Mouse (Mus musculus): ENCODE data around the gene Pck1. TPM values are rescaled to one million over a fixed set of nuclear protein-coding genes. Genes with fewer than 3 reads are reported as not detected.

Pck1 gene
- polyA plus RNA-seq, 1 experiment from 2014 or later, result 3.0 TPM

- Histone ChIP-seq H3K4me3 (ENCODE audit: low read length) (no peak overlapping the region), H3K27me3 (ENCODE audit: control insufficient read depth, insufficient read depth, low read length) (peaks cover 13% of the 10 kb centered on the region; the same call in 1 of the 2 replicates), H3K27ac (ENCODE audit: low read depth, low read length) (no peak overlapping the region), H3K4me1 (ENCODE audit: control insufficient read depth, insufficient read depth, low read length) (no peaks in the 10 kb centered on the region), H3K9me3 (ENCODE audit: control insufficient read depth, low read length) (no peaks in the 10 kb centered on the region), H3K4me2 (replicated peaks; ENCODE audit: low read depth, low read length) (no peak overlapping the region), H3K36me3 (ENCODE audit: control insufficient read depth, insufficient read depth, low read length) (no peaks in the 10 kb centered on the region), H3K9ac (ENCODE audit: low read depth, low read length) (no peak overlapping the region)
- no peak for ATAC-seq (ENCODE audit: low FRiP score, low TSS enrichment)
- 34% methylated on average over 8 of the region's 8 CpGs for WGBS
Measured at GRCm38 (mm10) chr2:173187182-173187855, 34.5 kb downstream of the Pck1 start.

- no peak overlapping the region for H3K27ac ChIP-seq (ENCODE audit: low read depth, low read length)
- 87% methylated on average over 4 of the region's 4 CpGs for whole genome bisulfite sequencing
- no peaks in the 10 kb centered on the region for H3K9me3 ChIP-seq (ENCODE audit: control insufficient read depth, low read length)
- H3K4me2 ChIP-seq (replicated peaks; ENCODE audit: low read depth, low read length), result no peak overlapping the region
- no peak overlapping the region for H3K9ac ChIP-seq (ENCODE audit: low read depth, low read length)
- H3K36me3 ChIP-seq (ENCODE audit: control insufficient read depth, insufficient read depth, low read length), result no peaks in the 10 kb centered on the region
- no peaks in the 10 kb centered on the region for H3K4me1 ChIP-seq (ENCODE audit: control insufficient read depth, insufficient read depth, low read length)
- no peaks in the 10 kb centered on the region for H3K27me3 ChIP-seq (ENCODE audit: control insufficient read depth, insufficient read depth, low read length)
- no peak overlapping the region for H3K4me3 ChIP-seq (ENCODE audit: low read length)
- ATAC-seq (ENCODE audit: low FRiP score, low TSS enrichment), result no peak
Measured at GRCm38 (mm10) chr2:173194796-173195195, 41.9 kb downstream of the Pck1 start.

- H3K9me3 ChIP-seq (ENCODE audit: control insufficient read depth, low read length), result no peaks in the 10 kb centered on the region
- no peaks in the 10 kb centered on the region for H3K27me3 ChIP-seq (ENCODE audit: control insufficient read depth, insufficient read depth, low read length)
- H3K9ac ChIP-seq (ENCODE audit: low read depth, low read length), result no peak overlapping the region
- no peaks in the 10 kb centered on the region for H3K4me1 ChIP-seq (ENCODE audit: control insufficient read depth, insufficient read depth, low read length)
- H3K36me3 ChIP-seq (ENCODE audit: control insufficient read depth, insufficient read depth, low read length), result no peaks in the 10 kb centered on the region
- H3K27ac ChIP-seq (ENCODE audit: low read depth, low read length), result no peak overlapping the region
- H3K4me3 ChIP-seq (ENCODE audit: low read length), result no peak overlapping the region
- no peak overlapping the region for H3K4me2 ChIP-seq (replicated peaks; ENCODE audit: low read depth, low read length)
- ATAC-seq (ENCODE audit: low FRiP score, low TSS enrichment), result no peak
- WGBS, result 76% methylated on average over 19 of the region's 19 CpGs
Measured at GRCm38 (mm10) chr2:173202924-173203689, 50.3 kb downstream of the Pck1 start.

GRCm38 (mm10) chr2:173203726-173204125, 50.9 kb downstream of the Pck1 start:
- WGBS, result 90% methylated on average over 3 of the region's 3 CpGs
- no peak overlapping the region for H3K4me3 ChIP-seq (ENCODE audit: low read length)

GRCm38 (mm10) chr2:173204671-173205070, 51.8 kb downstream of the Pck1 start:
- H3K4me2 ChIP-seq (replicated peaks; ENCODE audit: low read depth, low read length), result no peak overlapping the region
- 67% methylated on average over 4 of the region's 4 CpGs for WGBS
- no peak for ATAC-seq (ENCODE audit: low FRiP score, low TSS enrichment)
- H3K27ac ChIP-seq (ENCODE audit: low read depth, low read length), result no peak overlapping the region
- no peak overlapping the region for H3K4me3 ChIP-seq (ENCODE audit: low read length)
- H3K36me3 ChIP-seq (ENCODE audit: control insufficient read depth, insufficient read depth, low read length), result no peaks in the 10 kb centered on the region
- no peaks in the 10 kb centered on the region for H3K27me3 ChIP-seq (ENCODE audit: control insufficient read depth, insufficient read depth, low read length)
- H3K4me1 ChIP-seq (ENCODE audit: control insufficient read depth, insufficient read depth, low read length), result no peaks in the 10 kb centered on the region
- no peak overlapping the region for H3K9ac ChIP-seq (ENCODE audit: low read depth, low read length)
- H3K9me3 ChIP-seq (ENCODE audit: control insufficient read depth, low read length), result no peaks in the 10 kb centered on the region

More at GRCm38 (mm10) chr2:173203726-173204125, 50.9 kb downstream of the Pck1 start:
- Histone ChIP-seq H3K9ac (ENCODE audit: low read depth, low read length) (no peak overlapping the region), H3K4me1 (ENCODE audit: control insufficient read depth, insufficient read depth, low read length) (no peaks in the 10 kb centered on the region), H3K4me2 (replicated peaks; ENCODE audit: low read depth, low read length) (no peak overlapping the region), H3K36me3 (ENCODE audit: control insufficient read depth, insufficient read depth, low read length) (no peaks in the 10 kb centered on the region), H3K27ac (ENCODE audit: low read depth, low read length) (no peak overlapping the region), H3K9me3 (ENCODE audit: control insufficient read depth, low read length) (no peaks in the 10 kb centered on the region), H3K27me3 (ENCODE audit: control insufficient read depth, insufficient read depth, low read length) (no peaks in the 10 kb centered on the region)
- ATAC-seq (ENCODE audit: low FRiP score, low TSS enrichment), result no peak

- Histone ChIP-seq H3K4me3 (ENCODE audit: low read length) (no peak overlapping the region), H3K4me2 (replicated peaks; ENCODE audit: low read depth, low read length) (no peak overlapping the region), H3K4me1 (ENCODE audit: control insufficient read depth, insufficient read depth, low read length) (no peaks in the 10 kb centered on the region), H3K27ac (ENCODE audit: low read depth, low read length) (no peak overlapping the region), H3K9me3 (ENCODE audit: control insufficient read depth, low read length) (no peaks in the 10 kb centered on the region), H3K9ac (ENCODE audit: low read depth, low read length) (no peak overlapping the region), H3K36me3 (ENCODE audit: control insufficient read depth, insufficient read depth, low read length) (no peaks in the 10 kb centered on the region), H3K27me3 (ENCODE audit: control insufficient read depth, insufficient read depth, low read length) (no peaks in the 10 kb centered on the region)
- ATAC-seq (ENCODE audit: low FRiP score, low TSS enrichment), result no peak
- WGBS, result 92% methylated on average over 14 of the region's 14 CpGs
Measured at GRCm38 (mm10) chr2:173205563-173206099, 52.8 kb downstream of the Pck1 start.

- Histone ChIP-seq H3K36me3 (ENCODE audit: control insufficient read depth, insufficient read depth, low read length) (no peaks in the 10 kb centered on the region), H3K4me1 (ENCODE audit: control insufficient read depth, insufficient read depth, low read length) (no peaks in the 10 kb centered on the region), H3K9ac (ENCODE audit: low read depth, low read length) (no peak overlapping the region), H3K4me3 (ENCODE audit: low read length) (no peak overlapping the region), H3K9me3 (ENCODE audit: control insufficient read depth, low read length) (no peaks in the 10 kb centered on the region), H3K27ac (ENCODE audit: low read depth, low read length) (no peak overlapping the region), H3K4me2 (replicated peaks; ENCODE audit: low read depth, low read length) (no peak overlapping the region), H3K27me3 (ENCODE audit: control insufficient read depth, insufficient read depth, low read length) (no peaks in the 10 kb centered on the region)
- ATAC-seq (ENCODE audit: low FRiP score, low TSS enrichment), result no peak
- 95% methylated on average over 3 of the region's 3 CpGs for WGBS
Measured at GRCm38 (mm10) chr2:173207051-173207450, 54.2 kb downstream of the Pck1 start.

All from kidney, embryonic 14.5 days (tissue).